In the genomic region with DNA sequence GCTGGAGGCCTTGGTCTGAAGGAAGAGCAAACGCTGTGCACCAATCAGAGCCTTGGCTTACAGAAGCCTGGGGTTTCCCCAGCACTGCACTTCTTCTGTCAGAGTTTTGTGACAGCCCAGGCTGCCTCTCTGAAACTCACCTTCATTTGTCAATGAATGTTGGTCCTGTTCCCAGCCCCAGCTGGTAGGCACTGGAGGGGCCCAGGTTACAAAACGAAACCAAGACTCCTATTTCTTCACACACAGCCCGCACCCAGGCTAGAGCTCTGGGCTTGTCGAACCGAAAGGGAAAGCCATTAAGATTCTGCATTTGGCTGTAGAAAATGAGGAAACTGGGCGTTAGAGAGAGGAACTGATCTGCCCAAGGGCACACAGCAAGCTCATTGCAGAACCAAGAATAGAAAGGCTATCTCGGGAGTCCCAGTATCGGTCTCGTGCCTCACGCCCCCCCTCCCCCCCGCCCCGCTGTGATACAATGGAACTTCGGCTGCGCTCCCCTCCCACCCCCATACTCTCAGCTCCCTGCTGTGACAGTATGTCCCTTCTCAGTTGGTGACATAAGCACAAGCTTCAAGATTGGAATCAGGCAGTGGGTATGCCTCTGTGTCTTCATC, we compare ENCODE assay signal across 7 mouse cellular contexts.
DNase-seq lines count a peak whose midpoint lies in the region; ATAC-seq and TF ChIP-seq lines count a peak whose summit lies in the region.

No protein-coding gene starts in this region.

- TF ChIP-seq CTCF in MEL (IDR thresholded peaks at IDR 0.05 in 2 of 3, conservative IDR thresholded peaks at IDR 0.05 in 1 of 3; ENCODE audit: control insufficient read depth in 1 of 3, insufficient read depth in 1 of 3, low read depth in 2 of 3, low read length in 3 of 3, poor library complexity in 1 of 3, severe bottlenecking in 1 of 3): no peak
- TF ChIP-seq CTCF in lung, adult 2 months (IDR thresholded peaks at IDR 0.05; ENCODE audit: insufficient read depth, low read length): no peak

- intact Hi-C loops in heart, postnatal 10 days (cut with DNase I): loop anchor here (2.0 to 5.0 kb wide), 2 partner anchors 97 to 254 kb away; partner anchors contain the start of gene Tcf7l2

- H3K4me3 ChIP-seq in MEL (ENCODE audit: control insufficient read depth in 1 of 2, insufficient read depth in 1 of 2, low read depth in 2 of 2, low read length in 2 of 2): peak overlapping the region; percentile 71 to 81
- H3K4me3 ChIP-seq in forebrain, embryonic 12.5 days (replicated peaks): peak overlapping the region; percentile 22
- H3K4me3 ChIP-seq in lung, adult 2 months (replicated peaks; ENCODE audit: extremely low read depth, low read depth, low read length): peak overlapping the region; percentile 83
- peak overlapping the region; percentile 18; the same call in 1 of the 2 replicates for H3K4me3 ChIP-seq in neural tube, embryonic 15.5 days (replicated peaks)

- peaks cover 5 to 23% of the 10 kb centered on the region in 2 experiments; a peak in 3 of 4 replicates for H3K4me1 ChIP-seq in MEL (ENCODE audit: control insufficient read depth in 1 of 2, insufficient read depth in 2 of 2, low read length in 2 of 2)
- H3K4me1 ChIP-seq in forebrain, embryonic 12.5 days: peaks cover 17% of the 10 kb centered on the region
- H3K4me1 ChIP-seq in lung, adult 2 months (ENCODE audit: control insufficient read depth, insufficient read depth, low read length): peaks cover 3% of the 10 kb centered on the region; the same call in 1 of the 2 replicates
- H3K4me1 ChIP-seq in neural tube, embryonic 15.5 days: peaks cover 13% of the 10 kb centered on the region

- TF ChIP-seq RAD21 in MEL (IDR thresholded peaks at IDR 0.05; ENCODE audit: low read depth, low read length): no peak

- peak overlapping the region; percentile 73 for H3K9ac ChIP-seq in MEL (ENCODE audit: control insufficient read depth, low read depth, low read length, poor library complexity, severe bottlenecking)
- peak overlapping the region; percentile 18 for H3K9ac ChIP-seq in forebrain, embryonic 12.5 days
- no peak overlapping the region for H3K9ac ChIP-seq in neural tube, embryonic 15.5 days (replicated peaks)

- no peaks in the 10 kb centered on the region for H3K27me3 ChIP-seq in MEL (ENCODE audit: control insufficient read depth in 1 of 2, insufficient read depth in 2 of 2, low read length in 2 of 2)
- H3K27me3 ChIP-seq in forebrain, embryonic 12.5 days: peaks cover 43% of the 10 kb centered on the region
- H3K27me3 ChIP-seq in neural tube, embryonic 15.5 days (replicated peaks): peaks cover 52% of the 10 kb centered on the region; the same call in 1 of the 2 replicates

- ATAC-seq in forebrain, embryonic 12.5 days (ENCODE audit: low FRiP score): no peak
- ATAC-seq in neural tube, embryonic 15.5 days (ENCODE audit: low FRiP score): no peak

- peaks cover 0 to 13% of the 10 kb centered on the region in 2 experiments; a peak in 2 of 4 replicates for H3K36me3 ChIP-seq in MEL (ENCODE audit: control insufficient read depth in 1 of 2, insufficient read depth in 2 of 2, low read length in 2 of 2)
- no peaks in the 10 kb centered on the region for H3K36me3 ChIP-seq in forebrain, embryonic 12.5 days (replicated peaks)
- H3K36me3 ChIP-seq in neural tube, embryonic 15.5 days: no peaks in the 10 kb centered on the region

- no peaks in the 10 kb centered on the region for H3K9me3 ChIP-seq in MEL (replicated peaks; ENCODE audit: insufficient read depth, low read length)
- H3K9me3 ChIP-seq in forebrain, embryonic 12.5 days: no peaks in the 10 kb centered on the region
- H3K9me3 ChIP-seq in neural tube, embryonic 15.5 days (replicated peaks): no peaks in the 10 kb centered on the region

- no peaks in the 10 kb centered on the region; the same call in 1 of the 2 replicates for H3K79me2 ChIP-seq in MEL (ENCODE audit: control insufficient read depth, insufficient read depth, low read length, poor library complexity)

- TF ChIP-seq POLR2A in MEL (IDR thresholded peaks at IDR 0.05; ENCODE audit: control insufficient read depth in 1 of 2, insufficient read depth in 1 of 2, low read depth in 1 of 2, low read length in 2 of 2, poor library complexity in 1 of 2): no peak
- TF ChIP-seq POLR2A in lung, adult 2 months (IDR thresholded peaks at IDR 0.05; ENCODE audit: borderline replicate concordance, extremely low read depth, low read depth, low read length): no peak

- peak overlapping the region; percentile 84 for H3K27ac ChIP-seq in MEL (ENCODE audit: control insufficient read depth, low read depth, low read length)
- H3K27ac ChIP-seq in forebrain, embryonic 12.5 days: no peak overlapping the region
- no peak overlapping the region for H3K27ac ChIP-seq in neural tube, embryonic 15.5 days (replicated peaks)

- DNase-seq in MEL (ENCODE audit: low read depth, low spot score): peak; percentile 87
- peak; percentile 68 for DNase-seq in adrenal gland, postnatal 14 days
- DNase-seq in heart, postnatal 10 days: peak; percentile 80 to 83
- peak; percentile 51 to 60 for DNase-seq in kidney, postnatal 25 days
- peak; percentile 53 for DNase-seq in lung, adult 2 months

- 7% methylated on average over 14 of the region's 14 CpGs for WGBS in forebrain, embryonic 12.5 days
- WGBS in lung, adult 2 months: 6% methylated on average over 14 of the region's 14 CpGs
- 11% methylated on average over 14 of the region's 14 CpGs for WGBS in neural tube, embryonic 15.5 days

- TF ChIP-seq EP300 in MEL (IDR thresholded peaks at IDR 0.05; ENCODE audit: low read depth in 1 of 2, low read length in 2 of 2): peak; percentile 20 to 38; a peak in 3 of 4 replicates

- H3K4me2 ChIP-seq in forebrain, embryonic 12.5 days: peak overlapping the region; percentile 48
- peak overlapping the region; percentile 48 for H3K4me2 ChIP-seq in neural tube, embryonic 15.5 days

TF ChIP-seq in MEL, 35 proteins besides CTCF, POLR2A, EP300 and RAD21:
- TF ChIP-seq TCF12 (IDR thresholded peaks at IDR 0.05; ENCODE audit: low read depth, low read length): no peak
- TF ChIP-seq BHLHE40 (IDR thresholded peaks at IDR 0.05; ENCODE audit: borderline replicate concordance, low read depth, low read length): peak; percentile 96
- TF ChIP-seq E2F4 (IDR thresholded peaks at IDR 0.05; ENCODE audit: borderline replicate concordance, low read depth, low read length): no peak
- no peak for TF ChIP-seq ELF1 (IDR thresholded peaks at IDR 0.05; ENCODE audit: low read depth, low read length)
- TF ChIP-seq JUND (IDR thresholded peaks at IDR 0.05; ENCODE audit: low read depth, low read length): no peak
- no peak for TF ChIP-seq CHD1 (IDR thresholded peaks at IDR 0.05; ENCODE audit: low read depth, low read length)
- TF ChIP-seq RCOR1 (IDR thresholded peaks at IDR 0.05; ENCODE audit: low read depth, low read length): peak; percentile 7; the same call in 1 of the 2 replicates
- TF ChIP-seq HCFC1 (IDR thresholded peaks at IDR 0.05; ENCODE audit: low read depth, low read length): no peak; the same call in 1 of the 2 replicates
- no peak for TF ChIP-seq MAX (IDR thresholded peaks at IDR 0.05; ENCODE audit: low read length)
- TF ChIP-seq MEF2A (IDR thresholded peaks at IDR 0.05; ENCODE audit: extremely low read depth, insufficient replicate concordance, low read depth, low read length, poor library complexity, severe bottlenecking): peak; percentile 63; the same call in 1 of the 2 replicates
- no peak for TF ChIP-seq MAFK (IDR thresholded peaks at IDR 0.05; ENCODE audit: borderline replicate concordance, low read depth, low read length)
- TF ChIP-seq TBP (IDR thresholded peaks at IDR 0.05; ENCODE audit: low read depth, low read length): peak; percentile 50; the same call in 1 of the 2 replicates
- no peak for TF ChIP-seq MXI1 (IDR thresholded peaks at IDR 0.05; ENCODE audit: low read depth, low read length)
- no peak for TF ChIP-seq ZNF384 (IDR thresholded peaks at IDR 0.05; ENCODE audit: low read depth, low read length)
- no peak for TF ChIP-seq ZC3H11A (IDR thresholded peaks at IDR 0.05; ENCODE audit: low read depth, low read length)
- peak; percentile 73 for TF ChIP-seq ETS1 (IDR thresholded peaks at IDR 0.05; ENCODE audit: low read depth, low read length)
- TF ChIP-seq GABPA (IDR thresholded peaks at IDR 0.05; ENCODE audit: low read depth, low read length): no peak

Comparison
In these comparisons a context has a peak if more than half of its experiments do, and no peak if none do; other contexts are left out.
1. H3K4me3 ChIP-seq: peak in every context shown above with its lines; median percentile 83 in lung, adult 2 months; 76 in MEL; 22 in forebrain, embryonic 12.5 days; 18 in neural tube, embryonic 15.5 days.